Mouse (Mus musculus) ovary, postnatal 36 days (tissue): ENCODE results near the gene Mto1.
"Not testable (repeated sequence)": the region's sequence is repeated elsewhere in the genome, so short reads cannot be mapped to it uniquely, and the experiment has no call there.

Experiments used
- DNase-seq: peaks from one replicate; pipeline ENCODE4 v3.0.0; 2022; ENCODE audit warnings: low spot score, mixed read lengths

Mto1 gene

GRCm38 (mm10) chr9:78476531-78477020 is 28.6 kb downstream of the Mto1 start:
- DNase-seq, result no peak

- no peak for DNase-seq
Measured at GRCm38 (mm10) chr9:78477021-78477551, 29.1 kb downstream of the Mto1 start.

DNA sequence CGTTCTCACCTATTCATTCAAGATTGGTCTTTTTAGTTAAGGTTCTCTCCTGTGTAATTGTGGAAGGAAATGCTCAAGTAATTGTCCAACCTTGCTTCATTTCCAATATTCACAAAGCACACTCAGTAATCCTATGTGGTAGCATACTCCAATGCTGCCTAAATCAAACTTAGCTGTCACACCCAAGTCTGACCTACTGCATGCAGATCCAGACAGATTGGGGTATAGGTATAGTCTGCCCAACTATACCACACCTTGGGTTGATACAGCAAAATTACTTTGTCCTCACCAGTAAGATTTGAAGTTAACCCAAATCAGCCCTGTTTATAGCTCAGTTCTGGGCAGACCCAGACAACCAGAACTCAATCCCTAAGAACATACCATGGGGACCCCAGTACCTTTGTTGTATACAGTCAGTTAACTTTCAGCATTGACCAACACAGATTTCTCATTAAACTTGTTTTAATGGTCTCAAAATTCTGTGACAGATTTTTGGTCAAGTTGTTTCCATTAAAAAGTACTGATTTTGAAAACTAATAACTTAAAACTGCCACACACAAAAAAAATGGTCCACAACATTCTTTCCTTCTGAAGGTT is 30.1 kb downstream of the Mto1 start:
- DNase-seq, result not testable (repeated sequence)

DNA sequence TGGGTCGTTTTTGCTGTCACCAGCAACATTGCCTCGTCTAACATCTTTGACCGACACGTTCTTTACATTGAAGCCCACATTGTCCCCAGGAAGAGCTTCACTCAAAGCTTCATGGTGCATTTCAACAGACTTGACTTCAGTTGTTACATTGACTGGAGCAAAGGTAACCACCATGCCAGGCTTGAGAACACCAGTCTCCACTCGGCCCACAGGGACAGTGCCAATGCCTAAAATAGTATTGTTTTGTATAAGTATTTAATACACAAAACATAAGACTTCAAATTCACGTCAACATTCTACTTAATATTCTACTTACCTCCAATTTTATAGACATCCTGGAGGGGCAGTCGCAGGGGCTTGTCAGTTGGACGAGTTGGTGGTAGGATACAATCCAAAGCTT is 31.3 kb downstream of the Mto1 start:
- not testable (repeated sequence) for DNase-seq

DNA sequence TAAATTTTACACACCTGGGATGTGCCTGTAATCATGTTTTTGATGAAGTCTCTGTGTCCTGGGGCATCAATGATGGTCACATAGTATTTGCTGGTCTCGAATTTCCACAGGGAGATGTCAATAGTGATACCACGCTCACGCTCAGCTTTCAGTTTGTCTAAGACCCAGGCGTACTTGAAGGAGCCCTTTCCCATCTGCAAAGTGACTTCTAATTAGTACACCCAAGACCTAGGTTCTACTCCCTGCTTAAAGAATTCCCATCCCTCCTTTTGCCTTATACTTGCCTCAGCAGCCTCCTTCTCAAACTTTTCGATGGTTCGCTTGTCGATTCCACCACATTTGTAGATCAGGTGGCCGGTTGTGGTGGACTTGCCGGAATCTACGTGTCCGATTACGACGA is 32.2 kb downstream of the Mto1 start:
- not testable (repeated sequence) for DNase-seq

DNA sequence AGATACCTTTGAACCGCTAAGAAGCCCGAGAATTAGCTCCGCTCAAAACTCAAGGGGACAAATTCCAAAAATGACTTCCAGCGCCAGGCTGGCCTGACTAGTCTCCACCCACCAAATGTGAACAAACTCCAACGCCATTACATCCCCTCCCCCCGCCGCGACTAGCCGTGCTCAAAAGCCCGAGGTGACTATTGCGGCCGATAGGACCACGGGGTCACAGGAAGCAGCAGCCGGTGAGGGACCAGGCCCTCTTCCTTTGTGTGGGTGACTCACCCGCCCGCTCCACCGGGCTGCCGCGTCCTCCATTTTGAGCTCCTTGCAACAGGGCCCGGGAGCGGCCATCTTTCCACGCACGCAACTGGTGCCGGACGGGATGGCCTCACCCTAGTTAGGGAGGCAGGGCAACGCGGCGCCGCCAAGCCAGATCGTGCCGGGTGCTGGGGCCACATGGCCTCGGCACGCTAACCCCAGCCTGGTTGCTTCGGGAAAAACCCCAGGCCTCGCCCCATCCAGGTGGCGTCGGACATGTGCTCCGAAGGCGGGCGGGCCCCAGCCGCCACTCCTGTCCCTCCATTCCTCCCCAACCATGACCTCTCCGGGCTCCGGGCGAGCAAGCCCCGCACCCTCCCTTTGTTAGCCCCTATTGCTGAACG is 32.8 kb downstream of the Mto1 start:
- peak; percentile 73 for DNase-seq

GRCm38 (mm10) chr9:78481423-78482331 is 33.7 kb downstream of the Mto1 start:
- peak; percentile 94 for DNase-seq

- DNase-seq, result no peak
Measured at GRCm38 (mm10) chr9:78482386-78482785, 34.4 kb downstream of the Mto1 start.

GRCm38 (mm10) chr9:78484660-78485059 is 36.7 kb downstream of the Mto1 start:
- DNase-seq, result no peak

GRCm38 (mm10) chr9:78488021-78488420 is 40.0 kb downstream of the Mto1 start:
- DNase-seq, result not testable (repeated sequence)

DNA sequence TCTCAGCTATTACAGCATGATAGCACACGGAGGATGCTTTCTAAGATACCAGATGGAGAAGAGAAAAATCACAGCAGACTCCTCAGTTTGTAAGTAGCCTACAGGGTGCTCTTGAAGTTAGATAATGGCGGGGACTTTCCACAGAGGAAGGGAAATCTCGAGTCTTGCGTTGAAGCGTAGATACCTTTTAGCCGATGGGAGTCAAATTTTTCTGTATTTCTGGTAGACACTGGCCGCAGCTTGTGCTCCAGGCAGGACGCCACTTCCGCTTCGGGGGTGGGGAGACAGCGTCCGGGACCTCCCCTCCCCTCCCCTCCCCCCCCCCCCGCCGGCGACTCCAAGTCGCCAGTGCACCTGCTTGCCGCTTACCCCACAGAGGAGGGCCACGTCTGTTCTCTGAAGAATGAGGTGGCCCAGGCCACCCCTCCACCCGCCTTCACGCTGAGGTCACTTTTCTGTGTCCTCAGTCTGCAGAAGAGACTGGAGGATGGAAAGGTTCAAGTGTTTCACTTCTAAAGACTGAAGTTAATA is 40.9 kb downstream of the Mto1 start, which contains the start of gene Eef1a1:
Eef1a1 (minus strand) TSS at position 262 of the 531 bp plus-strand sequence.
- peak; percentile 63 for DNase-seq

DNA sequence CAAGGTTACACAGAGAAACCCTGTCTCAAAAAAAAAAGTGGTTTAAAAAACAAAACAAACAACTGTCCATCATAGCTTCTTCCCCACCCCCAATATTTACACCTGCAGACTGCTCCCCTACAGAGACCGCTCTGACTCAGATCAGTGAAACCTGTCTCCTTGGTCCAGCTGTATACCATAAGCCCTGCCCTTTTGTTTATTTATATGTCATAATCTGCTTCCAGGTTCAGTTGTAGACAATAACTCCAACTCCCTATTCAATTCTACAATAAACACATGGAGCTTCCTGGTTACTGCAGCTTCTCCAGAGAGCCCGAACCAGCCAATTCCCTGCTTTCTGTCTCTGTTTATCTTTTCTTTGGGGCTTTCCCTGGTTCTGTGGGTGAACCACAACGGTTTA is 43.2 kb downstream of the Mto1 start:
- DNase-seq, result no peak

DNA sequence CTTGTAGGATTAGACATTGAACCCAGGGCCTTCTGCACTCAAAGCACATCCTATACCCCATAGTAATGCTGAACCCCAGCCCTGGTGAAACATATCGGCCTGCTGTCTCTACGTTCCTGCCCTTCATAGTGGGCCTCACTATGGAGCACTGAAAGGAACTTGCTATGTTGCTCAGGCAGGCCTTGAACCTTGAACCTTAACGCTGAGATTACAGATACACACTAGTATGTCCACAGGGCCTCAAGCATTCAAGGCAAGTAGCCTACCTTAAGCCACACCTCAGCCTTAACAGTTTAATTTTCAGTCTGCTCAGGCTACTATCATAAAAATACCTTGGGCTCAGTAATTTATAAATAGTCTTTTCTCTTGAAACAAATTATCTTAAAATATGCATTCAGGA is 44.2 kb downstream of the Mto1 start:
- DNase-seq, result no peak

- DNase-seq, result no peak
Measured at GRCm38 (mm10) chr9:78493171-78493570, 45.2 kb downstream of the Mto1 start.

- no peak for DNase-seq
Measured at GRCm38 (mm10) chr9:78500386-78500785, 52.4 kb downstream of the Mto1 start.

DNA sequence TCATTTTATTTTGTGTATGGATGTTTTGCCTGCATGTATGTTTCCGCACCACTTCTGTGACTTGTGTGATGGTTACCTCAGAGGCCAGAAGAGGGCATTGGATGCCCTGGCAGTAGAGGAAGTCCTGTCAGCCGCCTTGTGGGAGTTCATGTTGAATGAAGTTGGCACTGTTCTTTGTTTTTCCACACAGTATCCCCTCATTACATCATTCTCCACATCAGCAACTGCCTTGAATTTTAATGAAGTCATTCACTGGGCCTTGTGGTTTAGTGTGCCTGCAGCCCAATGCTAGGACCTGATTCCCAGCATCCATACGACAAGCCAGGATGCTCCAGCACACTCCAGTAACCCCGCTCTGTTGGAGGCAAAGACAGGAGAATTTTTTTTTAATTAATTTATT is 53.3 kb downstream of the Mto1 start:
- no peak for DNase-seq

DNA sequence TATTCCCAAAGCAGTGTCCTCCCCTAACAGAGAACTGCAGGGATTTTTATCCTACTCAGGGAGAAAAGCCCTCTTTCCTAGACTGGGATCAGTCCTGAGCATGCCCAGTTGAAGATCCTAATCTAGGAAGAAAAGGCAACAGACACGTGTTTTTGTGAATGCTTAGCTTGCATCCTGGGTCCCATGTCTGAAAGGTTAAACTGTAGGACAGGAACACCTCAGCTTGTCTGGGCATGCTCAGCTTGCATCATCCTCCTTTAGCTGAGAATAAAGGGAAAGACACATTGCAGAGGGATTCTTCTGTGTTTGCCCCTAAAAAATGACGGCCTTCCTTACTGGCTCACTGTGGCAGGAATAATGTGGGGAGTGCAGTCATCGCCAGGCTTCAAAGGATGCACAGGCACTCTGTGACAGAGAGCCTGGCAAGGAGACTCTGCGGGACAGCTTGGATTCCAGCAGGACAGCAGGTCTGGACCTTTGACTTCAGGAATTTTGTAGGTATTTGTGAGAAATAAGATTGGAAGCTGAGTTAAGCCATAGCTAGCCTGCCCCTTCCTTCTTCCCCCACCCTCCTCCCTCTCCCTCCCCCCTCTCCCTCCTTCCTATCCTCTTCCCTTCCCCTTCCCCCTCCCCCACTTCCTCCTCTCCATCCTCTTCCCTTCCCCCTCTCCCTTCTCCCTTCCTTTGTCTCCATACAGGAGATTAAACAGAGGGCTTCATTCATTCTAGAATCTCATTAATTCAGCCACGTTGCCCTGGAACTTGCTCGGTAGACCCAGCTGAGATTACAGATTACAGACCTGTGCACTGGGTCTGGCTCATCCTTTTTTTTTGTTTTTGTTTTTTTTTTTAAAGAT is 55.4 kb downstream of the Mto1 start:
- no peak for DNase-seq

DNA sequence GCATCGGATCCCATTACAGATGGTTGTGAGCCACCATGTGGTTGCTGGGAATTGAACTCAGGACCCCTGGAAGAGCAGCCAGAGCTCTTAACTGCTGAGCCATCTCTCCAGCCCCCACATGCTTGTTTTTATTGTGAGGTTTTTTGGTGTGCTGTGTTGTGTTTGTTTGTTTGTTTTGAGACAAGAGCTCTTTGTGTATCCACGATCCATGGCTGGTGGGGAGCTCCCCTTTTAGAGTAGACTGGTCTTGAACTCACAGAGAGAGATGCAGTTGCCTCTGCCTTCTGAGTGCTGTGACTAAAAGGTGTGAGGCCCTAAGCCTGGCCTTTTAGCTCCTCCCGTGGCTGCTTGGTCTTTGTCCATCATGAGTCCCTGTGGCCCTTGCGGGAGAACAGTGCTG is 56.1 kb downstream of the Mto1 start:
- no peak for DNase-seq

DNA sequence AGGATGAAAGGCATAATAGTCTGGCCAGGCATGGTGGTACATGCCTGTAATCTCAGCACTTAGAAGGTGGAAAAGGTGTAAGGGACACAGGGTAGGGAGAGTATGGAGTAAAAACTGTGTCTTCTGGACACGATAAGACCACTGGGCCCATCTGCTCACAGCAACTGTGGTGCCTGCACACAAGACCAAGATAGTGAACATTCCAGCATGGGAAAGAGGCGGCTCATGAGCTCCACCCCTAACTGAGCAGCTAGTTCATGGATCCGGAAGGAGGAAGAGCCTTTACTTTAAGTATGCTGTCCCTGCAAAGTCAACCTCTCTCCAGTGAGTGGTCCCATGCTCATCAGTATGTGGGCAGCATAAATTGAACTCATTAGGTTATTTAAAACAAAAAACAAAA is 56.7 kb downstream of the Mto1 start:
- DNase-seq, result no peak

DNA sequence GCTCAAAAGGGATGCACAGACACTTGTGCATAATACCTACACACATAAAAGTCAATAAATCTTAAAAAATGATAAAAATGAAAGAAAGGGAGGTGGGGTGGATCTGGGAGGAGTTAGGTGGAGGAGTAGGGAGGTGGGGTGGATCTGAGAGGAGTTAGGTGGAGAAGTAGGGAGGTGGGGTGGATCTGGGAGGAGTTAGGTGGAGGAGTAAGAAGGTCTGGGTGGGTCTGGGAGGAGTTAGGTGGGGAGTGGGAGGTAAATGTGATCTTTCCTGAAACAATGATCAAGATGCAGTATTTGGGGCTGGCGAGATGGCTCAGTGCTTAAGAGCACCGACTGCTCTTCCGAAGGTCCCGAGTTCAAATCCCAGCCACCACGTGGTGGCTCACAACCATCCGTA is 57.2 kb downstream of the Mto1 start:
- DNase-seq, result no peak
